Mouse (Mus musculus) layer of hippocampus, postnatal 10 days (tissue): ENCODE results near the gene Fbxl22. TPM values are rescaled to one million over a fixed set of nuclear protein-coding genes. Genes with fewer than 3 reads are reported as not detected.

Source experiments
- DNase-seq, 2 experiments: peaks; one replicate each; pipeline ENCODE4 v3.0.0; 2021; ENCODE audit warnings: low spot score in 2 of 2
- total RNA-seq, 2 experiments: library from RNA; stranded (reverse); gene quantifications; 2 replicates each; pipeline ENCODE4 v1.2.3; 2021

Gene Fbxl22
- total RNA-seq, 2 experiments from 2014 or later, result 0.32 to 0.56 TPM

DNA sequence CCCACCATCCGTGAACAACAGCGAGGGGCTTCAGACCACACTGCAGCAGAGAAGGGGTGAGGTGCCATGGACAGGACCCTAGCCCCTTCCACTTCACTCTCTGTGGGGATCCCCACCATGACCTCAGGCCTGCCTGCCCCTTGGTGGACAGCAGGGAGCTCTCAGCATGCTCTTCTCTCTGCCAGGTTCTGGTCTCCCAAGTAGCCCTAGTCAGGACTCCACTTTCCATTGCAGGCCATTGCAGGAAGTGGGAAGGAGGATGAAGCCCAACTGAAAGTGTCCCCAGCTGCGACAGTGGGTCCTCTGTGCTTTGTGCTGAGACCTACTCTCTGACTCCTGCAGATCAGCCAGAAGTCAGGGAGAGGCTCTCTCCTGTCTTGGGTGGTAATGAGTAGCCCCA lies 6.7 kb downstream of the Fbxl22 start:
- no peak for DNase-seq

DNA sequence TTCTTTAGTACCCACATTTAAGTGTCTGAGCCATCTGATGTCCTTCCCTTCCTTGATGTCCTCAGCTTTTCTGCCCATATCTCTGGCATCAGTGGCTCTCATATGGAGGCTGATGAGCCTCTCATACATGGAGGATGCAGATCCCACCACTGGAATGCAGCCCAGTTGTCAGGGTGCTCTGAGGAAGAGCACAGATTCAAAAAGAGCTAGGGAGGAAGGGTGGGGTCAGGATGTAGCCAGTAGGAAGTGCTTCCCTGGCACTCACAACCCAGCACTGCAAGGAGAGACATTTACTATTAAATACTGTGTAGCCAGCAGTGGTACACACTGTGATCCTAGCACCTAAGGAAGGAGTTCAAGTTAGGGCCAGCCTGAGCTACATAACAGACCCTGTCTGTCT lies 8.0 kb downstream of the Fbxl22 start:
- no peak for DNase-seq

- no peak for DNase-seq
These were observed 8.4 kb downstream of the Fbxl22 start for GRCm38 (mm10) chr9:66506011-66506410.

GRCm38 (mm10) chr9:66505141-66505917 lies 9.1 kb downstream of the Fbxl22 start:
- no peak for DNase-seq

GRCm38 (mm10) chr9:66504518-66504917 lies 9.9 kb downstream of the Fbxl22 start:
- DNase-seq, result no peak

DNA sequence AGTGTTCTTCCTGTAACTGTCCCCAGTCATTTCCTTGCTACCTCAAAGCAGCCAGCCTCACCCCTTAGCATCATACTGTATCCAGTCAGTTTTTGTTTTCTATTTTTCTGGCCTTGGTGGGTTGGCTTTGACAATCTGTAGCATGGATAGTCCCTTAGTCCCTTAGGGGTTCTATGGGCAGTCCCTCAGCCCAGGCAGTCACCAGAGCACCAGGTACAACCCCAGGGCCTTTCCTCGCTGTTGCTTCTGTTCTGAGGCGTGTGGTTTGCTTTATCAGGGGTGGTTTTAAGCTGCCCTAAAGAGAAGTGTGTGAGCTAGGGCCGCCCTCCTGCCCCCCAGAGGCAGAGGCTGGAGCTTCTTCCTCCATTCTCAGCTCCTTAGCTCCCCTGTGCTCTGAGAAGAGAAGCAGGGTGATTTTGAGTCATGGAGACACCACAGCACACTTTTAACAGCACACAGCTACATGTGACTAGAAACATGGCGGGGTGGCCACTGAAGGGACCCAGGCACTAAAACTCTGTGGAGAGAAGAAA lies 10.4 kb downstream of the Fbxl22 start:
- no peak for DNase-seq

DNA sequence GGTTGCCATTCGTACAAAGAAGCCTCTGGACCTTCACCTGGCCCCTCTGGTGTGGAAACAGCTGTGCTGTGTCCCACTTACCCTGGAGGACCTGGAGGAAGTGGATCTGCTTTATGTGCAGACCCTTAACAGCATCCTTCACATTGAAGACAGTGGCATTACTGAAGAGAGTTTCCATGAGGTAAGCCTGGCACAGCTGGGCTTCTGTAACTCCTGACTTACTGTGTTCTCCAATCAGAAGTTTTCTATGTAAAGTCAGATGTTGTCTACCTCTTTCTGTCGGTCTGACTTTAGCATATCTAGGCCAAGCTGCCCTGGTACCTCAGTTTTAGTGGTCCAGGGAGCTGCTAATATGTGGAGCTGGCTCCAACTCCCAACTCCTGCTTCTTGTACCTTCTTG lies 13.1 kb downstream of the Fbxl22 start:
- DNase-seq, result no peak

DNA sequence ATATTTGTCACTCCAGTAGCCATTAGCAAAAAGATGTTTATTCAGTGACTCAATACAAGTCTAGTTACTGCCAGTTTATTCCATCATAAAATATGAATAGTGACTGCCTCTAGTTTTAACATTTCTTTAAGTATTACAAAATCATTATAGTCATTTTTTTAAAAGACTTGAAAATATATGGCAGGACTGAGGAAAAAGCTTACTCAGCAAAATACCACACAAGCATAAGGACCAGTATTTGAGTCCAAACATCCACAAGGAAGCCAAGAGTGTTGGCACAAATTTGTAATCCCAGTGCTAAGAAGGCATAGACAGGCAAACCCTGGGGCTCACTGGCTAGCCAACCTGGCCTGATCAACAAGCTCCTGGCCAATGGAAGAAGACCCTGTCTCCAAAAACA lies 20.4 kb downstream of the Fbxl22 start:
- DNase-seq, result no peak

DNA sequence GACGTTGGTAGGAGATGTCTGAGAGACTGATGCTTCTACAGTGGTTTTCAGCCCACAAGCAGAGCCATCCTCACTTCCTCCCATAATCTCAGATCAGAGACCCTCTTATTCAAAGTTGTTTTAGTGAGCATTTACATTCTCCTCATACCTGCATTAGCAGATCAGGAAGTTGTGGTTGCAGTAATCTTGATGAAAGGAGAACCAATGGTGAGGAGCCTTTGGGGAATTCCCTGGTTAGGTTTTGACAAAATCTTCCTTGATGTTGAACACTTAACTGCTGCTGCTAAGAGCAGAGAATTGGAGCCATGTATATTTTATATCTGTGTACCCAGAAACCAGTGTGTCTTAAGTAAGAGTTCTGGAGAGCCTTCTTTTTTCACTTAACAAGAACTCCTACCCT lies 22.0 kb downstream of the Fbxl22 start:
- DNase-seq, result no peak

- no peak for DNase-seq
These were observed 25.6 kb downstream of the Fbxl22 start for GRCm38 (mm10) chr9:66488786-66489185.

DNA sequence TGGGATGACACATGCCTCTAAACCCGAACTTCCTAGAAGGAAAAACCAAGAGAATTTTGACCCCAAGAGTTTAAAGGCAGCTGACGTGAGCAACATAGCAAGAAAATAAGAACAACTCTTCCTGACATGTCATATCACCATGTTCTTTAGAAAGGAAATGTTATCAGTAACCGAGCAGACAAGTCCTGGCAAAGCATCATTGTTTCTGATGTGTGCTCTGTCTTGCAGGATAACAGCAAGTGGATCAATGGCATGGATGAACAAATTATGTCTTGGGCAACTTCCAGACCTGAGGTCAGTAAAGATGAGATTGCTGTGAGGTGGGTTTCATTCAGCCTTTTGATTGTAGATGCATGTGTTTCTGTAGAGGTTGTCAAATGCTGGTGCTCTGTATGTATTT lies 31.0 kb downstream of the Fbxl22 start:
- DNase-seq, result no peak

DNA sequence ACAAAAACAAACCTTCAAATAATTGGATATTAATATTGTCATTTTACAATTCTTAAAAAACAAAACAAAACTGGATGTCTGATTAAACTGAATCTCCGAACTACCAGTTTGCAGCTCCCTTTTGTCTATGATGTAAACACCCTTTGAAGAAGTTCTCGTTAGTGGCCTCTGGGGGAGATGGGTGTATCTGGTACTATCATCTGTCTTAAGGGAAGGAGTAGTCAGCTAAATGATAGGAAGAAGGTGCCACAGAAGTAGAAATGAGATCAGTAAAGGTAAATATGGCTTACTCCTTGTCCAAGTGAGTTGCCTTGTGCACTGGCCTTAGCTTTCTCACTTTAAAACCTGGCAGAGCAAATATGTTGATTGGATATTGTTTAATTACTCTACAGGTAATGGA lies 36.6 kb downstream of the Fbxl22 start:
- DNase-seq, result no peak

- DNase-seq, result peak; percentile 18 to 23
These were observed 49.3 kb downstream of the Fbxl22 start for GRCm38 (mm10) chr9:66465087-66465486.

Other genes with a start within 250 kb of the Fbxl22 start
- 100 to 1,000 TPM; 114 to 122 TPM for gene Herc1, start 164.1 kb downstream of the Fbxl22 start, total RNA-seq
- 10 to 100 TPM; 46.9 to 47.4 TPM for gene Usp3, start 78.5 kb upstream of the Fbxl22 start, total RNA-seq
- 10 to 100 TPM; 26.1 to 30.4 TPM for gene Car12, start 199.1 kb upstream of the Fbxl22 start, total RNA-seq